Mouse (Mus musculus) brain, embryonic 18.5 days (tissue): ENCODE results near the gene Prune2.
A peak's percentile ranks its signal among the peaks of the same experiment; 100 is the strongest.

Experiments used
- DNase-seq: peaks from one replicate; pipeline ENCODE4 v3.0.0-alpha.2; 2012; ENCODE audit warnings: low read depth, low spot score

Gene Prune2

DNA sequence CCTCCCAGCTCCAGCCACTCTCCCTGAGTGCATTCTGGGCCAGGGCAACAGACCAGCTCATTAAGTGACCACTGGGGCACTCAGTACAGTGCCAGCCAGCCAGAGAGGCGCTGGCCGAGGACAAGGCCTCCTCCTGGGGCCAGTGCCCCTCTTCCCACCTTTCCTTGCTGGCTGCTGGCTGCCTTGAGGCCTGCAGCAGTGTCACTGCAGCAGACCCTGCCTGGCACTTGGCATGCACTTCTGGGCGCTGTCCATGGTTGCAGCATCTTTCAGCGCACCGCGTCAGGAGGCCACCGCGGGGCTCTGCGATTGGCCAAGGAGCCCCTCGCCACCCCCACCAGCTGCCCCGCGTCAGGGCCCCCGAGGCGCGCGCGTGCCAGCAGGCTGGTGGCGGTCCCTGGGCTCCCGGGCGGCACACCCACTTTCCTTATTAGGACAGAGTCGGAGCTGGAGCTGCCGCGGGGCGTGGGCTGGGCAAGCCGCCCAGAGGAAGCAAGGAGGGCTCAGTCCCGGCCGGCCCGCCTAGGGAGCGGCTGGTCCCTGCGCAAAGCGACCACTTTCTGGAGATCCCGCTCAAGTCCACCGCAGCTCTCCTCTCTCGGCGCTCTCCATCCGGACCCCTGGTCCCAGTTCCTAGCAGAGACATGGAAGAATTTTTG lies at the start of gene Prune2:
Prune2 (plus strand) TSS at position 506 of the 659 bp plus-strand sequence.
- no peak for DNase-seq

DNA sequence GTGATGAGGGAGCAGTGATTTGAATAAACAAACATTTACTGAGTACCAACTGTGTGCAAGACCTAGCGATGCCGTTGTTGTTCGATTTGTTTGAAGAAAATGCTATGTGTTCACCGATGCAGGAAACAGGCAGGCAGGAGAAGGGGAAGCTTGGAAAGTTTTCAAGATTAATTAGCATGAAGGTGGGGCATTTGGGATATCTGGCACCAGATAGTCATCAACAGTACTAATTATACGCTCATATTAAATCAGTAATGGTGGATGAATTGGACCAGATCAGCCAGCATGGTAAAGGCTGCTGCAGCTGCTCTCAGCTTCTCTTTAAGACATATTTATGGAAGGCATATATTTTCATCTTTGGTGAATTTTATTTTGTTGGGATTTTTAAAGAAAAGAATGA lies 44.4 kb upstream of the Prune2 start:
- DNase-seq: peak; percentile 3

DNA sequence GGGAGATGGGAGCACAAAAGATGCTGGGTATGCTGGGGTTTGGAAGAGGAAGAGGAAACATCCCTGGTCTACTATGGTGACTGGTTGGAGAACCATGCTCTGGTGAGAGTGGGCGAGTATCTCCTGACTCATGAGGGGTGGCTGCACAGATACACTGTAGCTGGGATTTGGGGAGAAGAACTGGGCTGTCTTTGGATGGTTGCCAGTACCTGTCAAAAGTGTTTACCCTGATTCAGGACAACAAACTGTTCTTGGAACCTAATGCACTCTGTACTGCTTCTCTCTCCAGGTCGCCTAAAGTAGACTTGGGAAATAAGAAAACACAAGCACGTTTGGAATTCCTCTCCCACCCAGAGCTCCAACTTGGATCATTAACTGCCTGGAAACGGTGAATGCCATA lies 31.4 kb upstream of the Prune2 start:
- DNase-seq: no peak

DNA sequence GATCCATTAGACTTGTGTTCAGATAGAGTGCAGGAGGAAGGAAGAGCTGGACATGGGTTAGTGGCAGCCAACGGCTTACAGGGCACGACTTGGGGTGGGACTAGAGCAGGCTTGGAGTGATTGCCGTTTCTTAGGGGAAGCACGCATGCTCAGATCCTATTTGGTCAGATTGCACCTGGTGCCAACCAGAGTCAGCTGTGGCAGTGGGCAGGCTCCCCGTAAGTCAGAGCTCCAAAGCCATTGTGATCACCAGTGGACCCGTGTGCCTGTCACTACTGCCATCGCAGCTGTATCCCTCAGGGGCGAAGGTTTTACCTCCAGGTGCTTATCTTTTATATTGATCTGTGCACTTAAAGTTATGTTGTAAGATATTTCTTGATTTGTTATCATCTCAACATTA lies 21.3 kb upstream of the Prune2 start:
- DNase-seq: no peak

DNA sequence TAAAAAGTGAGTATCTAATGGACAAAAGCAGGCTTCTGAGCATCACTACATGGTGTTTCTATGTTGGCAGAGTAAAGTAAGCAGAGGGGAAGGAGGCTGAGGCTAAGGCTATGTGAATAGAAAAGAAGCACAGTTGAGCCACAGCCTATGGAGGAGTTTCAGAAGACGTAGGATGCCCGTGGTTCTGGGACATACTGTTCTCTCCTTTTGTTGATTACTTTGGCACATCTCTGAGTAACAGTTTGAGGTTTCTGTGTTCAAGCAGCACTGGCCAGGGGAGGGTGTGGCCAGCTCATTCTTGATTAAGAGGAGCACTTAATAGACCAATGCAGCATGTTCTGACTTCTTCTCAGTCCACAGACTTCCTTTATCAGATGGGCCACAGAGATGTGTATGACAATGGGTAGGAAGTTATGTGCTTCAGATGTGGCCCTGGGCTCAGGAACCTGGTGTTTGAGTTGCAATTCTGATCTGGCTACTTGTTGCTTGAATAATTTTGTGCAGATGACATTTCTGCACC lies 7.1 kb upstream of the Prune2 start:
- DNase-seq: no peak

DNA sequence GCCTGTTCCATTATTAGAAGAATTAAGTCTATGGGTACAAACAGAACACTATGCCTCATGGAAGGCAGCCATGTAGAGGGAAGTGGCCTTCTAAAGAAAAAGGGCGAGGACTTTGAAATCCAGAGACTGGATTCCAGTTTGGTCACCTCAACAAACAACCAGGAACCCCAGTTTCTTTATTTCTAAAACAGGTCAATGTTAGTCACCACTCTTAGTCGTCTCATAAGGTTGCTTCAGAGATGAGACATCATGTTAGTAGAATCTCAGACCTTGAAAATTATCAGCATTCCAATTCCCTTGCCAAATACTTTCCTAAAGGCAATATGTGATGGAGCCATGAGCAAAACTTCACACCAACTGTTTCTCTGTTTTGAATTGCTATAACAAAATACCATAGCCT lies 6.6 kb upstream of the Prune2 start:
- DNase-seq: no peak

DNA sequence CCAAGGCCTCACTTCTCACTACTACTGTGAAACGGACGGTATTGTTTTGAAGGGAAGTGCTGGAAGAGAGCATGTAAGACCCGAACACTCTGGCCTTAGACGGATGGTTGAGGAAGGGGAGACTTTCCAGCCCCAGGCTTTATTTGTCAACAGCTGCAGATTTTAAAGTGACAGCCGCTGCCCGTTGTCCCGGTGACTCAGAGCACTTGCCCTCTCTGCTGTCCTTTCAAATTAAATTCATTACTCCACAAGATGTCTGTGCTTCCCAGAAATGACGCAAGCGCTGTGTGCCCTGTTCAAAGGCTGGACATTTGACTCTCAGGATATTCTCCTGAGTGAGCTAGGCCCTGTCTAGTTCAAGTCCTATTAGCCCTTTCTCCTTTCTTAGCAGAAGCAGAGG lies 5.9 kb upstream of the Prune2 start:
- DNase-seq: no peak

DNA sequence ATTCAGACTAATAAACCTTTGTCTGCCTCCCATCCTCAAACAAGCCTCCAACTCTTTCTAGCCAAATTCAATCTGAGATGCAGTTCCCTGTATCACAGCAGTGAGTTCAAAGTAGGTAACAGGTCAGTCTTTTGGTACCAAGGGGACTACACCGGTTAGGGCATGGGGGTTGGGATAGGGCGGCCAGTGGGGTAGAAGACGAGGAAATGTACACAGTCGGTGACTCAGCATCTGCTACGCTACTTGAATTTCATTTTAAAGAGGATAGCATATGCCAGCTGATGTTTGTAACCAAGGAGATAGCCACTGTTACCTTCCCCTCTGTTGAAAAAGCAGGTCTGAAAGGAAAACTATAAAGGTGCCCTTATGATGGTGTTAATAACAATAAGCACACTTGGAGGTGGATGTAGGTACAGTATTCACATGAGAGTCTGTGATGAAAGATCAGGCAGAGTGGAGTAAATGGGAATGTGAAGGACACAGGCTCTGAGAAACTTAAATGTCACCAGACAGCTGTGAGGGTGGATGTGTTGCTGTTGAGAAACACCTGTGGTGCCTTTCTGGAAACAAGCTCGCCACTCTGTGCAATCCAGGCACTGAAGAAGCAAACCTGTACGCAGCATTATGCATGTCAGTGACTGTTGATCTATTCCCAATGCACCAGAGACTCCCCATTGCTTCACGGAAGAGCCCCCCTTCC lies 5.1 kb upstream of the Prune2 start:
- DNase-seq: no peak

DNA sequence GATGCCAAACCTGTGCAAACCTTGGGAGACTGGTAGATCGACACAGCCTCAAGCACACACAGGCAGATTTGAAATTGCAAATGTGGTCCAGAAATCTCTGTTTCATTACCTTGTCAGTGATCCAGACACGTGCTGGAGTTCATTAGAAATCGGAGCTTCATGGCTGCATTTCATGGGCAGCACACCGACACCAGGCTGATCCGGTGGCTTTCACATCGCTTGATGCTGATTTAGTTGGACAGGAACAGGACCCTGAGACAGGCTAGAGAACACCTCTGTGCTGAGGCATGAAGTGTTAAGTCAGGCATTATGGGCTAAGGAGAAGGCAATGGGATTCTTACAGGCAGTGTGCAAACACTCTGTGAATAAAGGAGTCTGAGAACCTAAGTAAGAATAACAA lies 1.2 kb upstream of the Prune2 start:
- DNase-seq: no peak

DNA sequence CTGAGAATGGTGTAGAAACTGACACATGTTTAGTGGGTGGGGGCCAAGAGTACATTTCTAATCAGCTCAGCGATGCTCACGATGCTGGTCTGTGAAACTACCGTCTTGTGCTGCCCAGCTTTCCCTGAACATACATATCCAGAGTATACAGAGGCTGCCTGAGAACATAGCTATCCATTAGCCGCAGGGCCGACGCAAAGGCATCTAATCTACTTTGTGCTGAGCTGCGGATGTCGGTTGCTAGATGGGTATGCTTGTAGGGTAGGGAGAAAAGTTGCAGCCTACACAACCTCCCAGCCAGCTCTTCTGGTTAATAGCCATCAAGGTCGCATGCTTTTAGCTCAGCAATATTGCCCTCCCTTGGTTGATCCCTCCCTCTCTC lies 696 bp upstream of the Prune2 start:
- no peak for DNase-seq

DNA sequence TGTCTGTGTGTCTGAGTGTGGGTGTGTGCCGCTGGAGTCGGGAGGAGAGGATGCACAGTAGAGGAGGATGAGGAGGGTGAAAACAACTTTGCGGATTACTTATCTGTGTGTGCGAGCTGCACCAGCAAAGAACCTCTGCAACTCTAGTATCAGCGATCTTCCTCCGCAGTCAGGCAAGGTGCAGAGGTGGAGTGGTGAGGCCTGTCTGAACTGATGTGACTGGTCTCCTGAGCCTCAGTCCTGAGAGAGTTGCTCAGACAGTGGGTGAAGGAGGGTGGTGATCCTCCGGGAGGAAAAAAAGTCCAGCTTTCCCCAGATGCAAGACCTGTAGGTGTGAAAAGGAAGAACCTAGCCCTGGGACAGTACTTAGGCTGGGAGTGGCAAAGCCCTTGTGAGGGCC lies 401 bp downstream of the Prune2 start:
- no peak for DNase-seq

DNA sequence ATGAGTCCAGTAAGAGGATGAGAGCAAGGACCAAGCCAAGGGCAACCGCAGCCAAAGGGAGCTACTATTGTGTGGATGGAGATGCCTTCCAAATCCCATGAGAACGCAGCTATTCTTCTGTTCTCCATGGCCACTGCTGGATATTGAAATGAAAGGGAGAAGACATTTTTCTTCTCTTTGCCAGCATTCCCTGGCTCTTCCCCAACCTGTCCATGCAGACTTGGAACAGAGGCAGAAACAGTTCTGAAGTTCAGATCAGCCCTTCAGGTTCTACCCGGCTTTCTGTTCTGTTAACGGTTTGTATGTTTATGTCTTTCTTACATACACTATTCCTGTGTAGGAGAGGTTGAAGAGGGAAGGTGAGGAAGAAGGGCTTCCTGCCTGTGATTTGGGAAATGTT lies 3.1 kb downstream of the Prune2 start:
- DNase-seq: no peak

DNA sequence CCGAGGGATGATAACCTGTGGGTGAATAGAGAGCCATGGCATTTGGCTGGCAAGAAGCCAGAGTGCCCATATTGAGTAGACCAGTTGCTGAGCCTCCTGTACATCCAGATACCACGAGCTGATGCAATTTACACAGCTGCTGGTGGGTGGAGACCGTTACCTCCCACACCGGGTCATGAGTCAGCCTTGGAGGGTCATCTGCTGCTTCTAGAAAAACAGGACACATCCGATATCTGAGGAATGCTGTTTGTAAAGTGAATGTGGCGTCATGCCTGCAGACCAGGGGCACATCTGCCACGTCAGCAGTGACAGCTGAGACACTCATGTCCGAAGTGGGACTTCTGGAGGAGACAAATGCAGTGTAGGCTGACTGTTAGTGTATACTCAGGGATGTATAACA lies 3.6 kb downstream of the Prune2 start:
- no peak for DNase-seq

DNA sequence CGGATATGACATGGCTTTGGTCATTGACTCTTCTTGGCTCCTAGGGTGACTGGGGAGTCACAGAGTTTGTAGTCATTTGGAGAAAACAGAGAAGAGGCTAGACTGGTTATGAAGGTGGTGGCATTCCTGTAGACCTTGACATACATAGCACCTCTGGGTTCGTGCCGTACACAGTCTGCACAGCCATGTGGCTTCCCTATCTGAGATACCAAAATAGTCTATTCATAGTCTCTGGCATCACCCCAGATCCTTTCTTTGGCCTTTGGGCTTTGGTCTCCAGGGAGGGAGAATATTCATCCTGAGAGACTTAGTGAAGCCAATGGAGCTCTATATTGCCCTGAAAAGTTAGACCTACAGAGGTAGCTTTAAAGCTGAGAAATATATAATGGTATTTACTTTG lies 5.1 kb downstream of the Prune2 start:
- no peak for DNase-seq

DNA sequence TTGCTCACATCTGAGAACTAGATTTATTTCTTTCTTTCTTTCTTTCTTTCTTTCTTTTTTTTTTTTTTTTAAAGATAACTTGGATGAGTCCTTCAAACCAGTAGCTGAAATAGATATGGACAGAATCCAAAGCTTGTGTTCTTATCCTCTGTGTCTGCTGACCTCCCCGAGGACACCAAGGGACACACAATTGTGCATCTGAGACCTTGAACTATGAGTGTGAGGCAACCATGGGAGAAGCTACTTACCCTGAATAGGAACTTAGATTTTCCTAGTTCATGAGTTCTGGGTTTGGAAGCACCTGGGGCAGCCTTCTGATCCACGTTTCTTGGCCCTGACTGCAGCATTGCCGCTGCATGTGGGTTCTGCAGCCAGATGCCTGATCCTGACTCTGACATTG lies 7.3 kb downstream of the Prune2 start:
- no peak for DNase-seq

DNA sequence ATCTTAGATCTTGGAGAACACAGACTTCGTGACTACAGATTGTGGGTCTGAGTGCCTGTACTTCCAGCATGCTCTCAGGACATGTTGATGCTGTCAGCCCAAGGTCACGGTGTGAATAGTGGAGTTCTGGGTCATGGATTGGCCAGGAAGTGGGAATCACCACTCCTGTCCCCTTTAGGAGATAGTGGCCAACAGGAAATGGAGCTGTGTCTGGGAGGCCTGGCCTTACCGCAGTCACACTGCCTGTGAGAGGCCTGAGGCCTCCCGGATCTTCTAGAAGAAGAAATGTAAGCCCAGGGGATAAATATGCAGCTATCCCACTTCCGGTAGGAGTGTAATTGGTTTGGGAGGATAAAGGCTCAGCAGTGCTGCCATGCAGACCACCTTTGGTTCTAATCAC lies 12.8 kb downstream of the Prune2 start:
- DNase-seq: no peak

DNA sequence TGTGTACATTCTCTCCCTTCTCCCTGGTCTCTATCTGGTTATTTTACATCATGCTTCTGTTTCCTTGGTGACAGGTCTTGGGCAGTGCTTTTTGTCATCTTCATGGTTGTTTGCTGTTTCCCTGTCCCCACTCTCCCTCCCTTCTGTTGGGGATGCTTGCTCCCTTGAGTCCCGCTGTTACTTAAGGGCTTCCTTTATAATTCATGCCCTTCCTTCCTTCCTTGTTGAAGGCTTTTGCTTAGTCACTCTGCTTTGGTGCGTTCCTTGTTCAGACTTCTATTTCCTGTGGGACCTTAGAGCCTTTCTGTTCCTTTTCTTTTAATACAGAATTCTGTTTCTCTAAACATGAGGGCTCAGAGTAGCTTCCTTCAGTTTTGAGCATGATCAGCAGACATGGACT lies 14.7 kb downstream of the Prune2 start:
- no peak for DNase-seq

DNA sequence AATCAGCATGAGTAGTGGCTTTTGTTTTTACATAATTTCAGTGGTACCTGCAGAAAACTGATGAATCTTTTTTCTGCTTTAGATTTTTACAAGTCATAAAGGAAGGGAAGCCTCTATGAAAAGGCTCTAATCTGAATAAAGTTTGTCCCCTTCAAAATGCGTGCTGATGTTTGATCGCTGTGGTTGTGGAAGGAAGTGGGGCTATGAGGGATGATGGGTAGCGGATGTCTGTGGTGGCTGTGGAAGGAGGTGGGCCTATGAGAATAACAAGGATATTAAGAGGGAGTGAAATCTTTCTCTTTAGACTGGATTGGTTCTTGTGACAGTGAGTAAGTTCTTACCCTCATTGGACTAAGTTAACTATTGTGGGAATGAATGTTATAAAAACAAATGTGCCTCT lies 23.0 kb downstream of the Prune2 start:
- DNase-seq: no peak

DNA sequence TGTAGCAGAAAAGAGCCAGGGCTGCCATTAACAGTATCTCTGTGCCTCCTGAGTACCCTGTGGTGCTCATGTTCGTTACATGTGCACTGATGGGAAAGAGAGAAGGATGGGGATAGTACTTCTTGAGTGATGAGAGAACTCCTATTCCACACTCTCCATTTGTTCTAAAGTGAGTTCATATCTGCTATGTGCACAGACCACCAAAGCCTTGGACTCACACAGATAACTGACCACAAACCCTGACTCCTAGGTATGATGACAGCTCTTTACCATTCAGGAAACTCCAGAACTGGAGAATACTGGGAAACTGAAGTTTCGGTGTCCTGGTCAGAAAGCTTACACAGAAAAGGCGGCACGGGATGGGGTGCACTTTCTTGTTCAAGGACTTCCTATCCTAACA lies 25.8 kb downstream of the Prune2 start:
- DNase-seq: no peak

DNA sequence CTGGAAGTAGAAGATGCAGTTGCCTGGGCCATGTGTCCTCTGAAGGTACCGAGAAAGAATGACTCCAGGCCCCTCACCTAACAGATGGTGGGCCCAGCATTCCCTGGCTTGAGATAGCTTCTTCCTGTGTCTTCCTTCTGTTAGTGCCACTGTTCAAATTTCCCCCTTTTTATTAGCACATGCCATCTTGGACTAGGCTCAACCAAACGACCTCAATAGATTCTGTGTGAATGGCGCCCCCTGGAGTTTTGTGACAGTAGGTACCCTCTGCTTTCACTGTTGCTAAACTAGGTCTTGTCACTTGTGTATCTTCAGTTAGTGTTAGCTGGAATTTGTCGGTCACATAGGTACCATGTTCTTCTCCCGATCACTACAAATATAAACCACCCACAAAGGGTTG lies 29.0 kb downstream of the Prune2 start:
- no peak for DNase-seq

DNA sequence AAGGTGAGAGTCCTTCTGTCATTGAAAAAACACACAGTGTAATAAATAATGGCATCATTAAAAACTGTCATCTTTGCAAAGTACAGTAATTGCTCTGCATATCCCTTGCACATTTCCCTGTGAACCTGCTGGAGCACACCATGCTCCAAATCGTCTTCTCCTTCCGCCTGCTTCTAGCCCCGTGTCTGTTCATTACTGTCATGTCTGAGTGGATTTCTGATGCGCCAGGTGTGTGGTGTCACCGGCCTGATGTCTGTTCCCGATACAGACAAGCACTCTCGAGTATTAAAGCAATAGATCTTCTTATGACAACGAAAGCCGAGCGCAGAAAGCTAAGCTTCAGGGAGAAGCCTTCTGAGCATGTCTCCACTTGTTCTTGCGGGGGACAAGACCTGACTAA lies 32.1 kb downstream of the Prune2 start:
- no peak for DNase-seq

DNA sequence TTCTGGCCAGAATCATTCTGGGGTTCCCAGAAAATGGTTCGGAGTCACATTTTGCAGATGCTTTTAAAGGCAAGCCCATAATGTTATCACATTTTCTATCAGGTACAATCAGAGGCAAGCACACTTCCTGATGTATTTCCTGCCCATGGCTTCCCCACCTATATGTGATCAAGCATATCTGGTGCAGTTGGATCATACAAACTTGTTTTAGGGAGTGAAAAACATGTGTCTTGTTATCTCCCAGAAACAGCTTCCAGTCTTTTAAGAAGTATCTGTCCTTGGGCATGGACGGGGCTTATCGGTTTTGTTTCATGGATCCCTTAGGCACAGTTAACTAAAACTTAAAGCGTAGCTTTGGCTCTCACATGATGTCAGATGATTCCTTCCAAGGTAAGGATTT lies 36.2 kb downstream of the Prune2 start:
- DNase-seq: no peak

DNA sequence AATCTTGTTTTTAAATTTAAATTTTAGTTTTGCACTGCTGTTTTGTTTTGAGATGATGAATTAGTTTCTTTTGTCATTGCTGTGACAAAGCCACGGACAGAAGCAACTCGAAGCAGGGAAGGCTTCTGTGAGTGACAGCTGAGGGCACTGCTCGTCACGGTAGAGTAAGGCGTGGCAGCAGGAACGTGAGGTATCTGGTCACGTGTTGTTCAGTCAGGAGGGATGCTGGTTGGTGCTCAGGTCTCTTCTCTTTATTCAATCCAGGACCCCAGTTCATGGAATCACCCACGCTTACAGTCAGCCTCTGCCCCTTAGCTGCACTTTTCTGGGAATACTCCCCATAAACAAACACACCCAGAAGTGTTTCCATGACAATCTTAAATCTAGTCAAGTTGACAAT lies 38.3 kb downstream of the Prune2 start:
- DNase-seq: no peak

DNA sequence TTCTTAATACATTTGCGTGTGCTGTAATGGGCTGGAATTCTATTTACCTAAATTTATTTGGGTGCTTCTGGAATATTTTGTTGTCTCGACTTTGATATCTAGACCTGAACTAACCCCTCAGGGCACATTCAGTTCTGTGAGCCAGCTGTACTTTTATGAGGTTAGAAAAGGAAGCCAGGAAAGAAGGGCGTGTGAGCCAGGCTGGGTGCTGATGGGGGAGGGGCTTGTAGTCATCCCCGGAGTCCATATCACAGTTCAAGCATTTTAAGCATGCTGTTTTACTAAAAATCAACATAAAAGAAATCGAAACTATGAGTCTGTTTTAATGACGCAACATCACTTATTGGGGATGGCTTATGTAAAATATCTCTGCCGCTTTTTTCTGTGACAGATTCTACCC lies 42.0 kb downstream of the Prune2 start:
- no peak for DNase-seq
